Mouse (Mus musculus): ENCODE measurements around the gene Celsr1. TPM values are rescaled to one million over a fixed set of nuclear protein-coding genes. Genes with fewer than 3 reads are reported as not detected.

Celsr1 gene
- polyA plus RNA-seq, 1 experiment from 2014 or later = 1.8 TPM

DNA sequence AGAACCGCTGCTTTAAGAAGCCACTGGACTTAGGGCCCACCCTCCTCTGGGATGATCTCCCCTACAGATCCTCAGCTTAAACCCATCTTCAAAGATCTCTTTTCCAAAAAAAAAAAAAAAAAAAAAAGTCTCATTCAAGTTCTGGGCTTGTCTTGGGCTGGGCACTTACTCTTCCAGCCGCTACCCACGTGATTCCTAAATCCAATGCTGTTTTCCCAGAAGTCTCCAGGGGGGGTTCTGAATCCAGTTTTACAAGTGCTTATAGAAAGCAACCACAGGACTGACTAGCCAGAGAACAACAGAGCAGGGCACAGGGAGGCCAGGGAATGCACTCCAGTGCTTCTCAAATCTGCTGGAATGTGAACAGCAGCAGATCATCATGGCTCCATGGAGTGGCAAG, 29.5 kb downstream of the Celsr1 start:
- no peak overlapping the region for H3K4me2 ChIP-seq
- H3K36me3 ChIP-seq = no peaks in the 10 kb centered on the region
- H3K27me3 ChIP-seq = 0 out of 2 replicates have a peak, but pooled peaks cover 3% of the 10 kb centered on the region
- ATAC-seq (ENCODE audit: low FRiP score) = no peak
- H3K9me3 ChIP-seq = no peaks in the 10 kb centered on the region
- H3K27ac ChIP-seq = no peak overlapping the region
- WGBS = 82% methylated on average over 3 of the region's 3 CpGs
- peaks cover 60% of the 10 kb centered on the region for H3K4me1 ChIP-seq (replicated peaks)
- H3K4me3 ChIP-seq = no peak overlapping the region
- no peak overlapping the region for H3K9ac ChIP-seq

DNA sequence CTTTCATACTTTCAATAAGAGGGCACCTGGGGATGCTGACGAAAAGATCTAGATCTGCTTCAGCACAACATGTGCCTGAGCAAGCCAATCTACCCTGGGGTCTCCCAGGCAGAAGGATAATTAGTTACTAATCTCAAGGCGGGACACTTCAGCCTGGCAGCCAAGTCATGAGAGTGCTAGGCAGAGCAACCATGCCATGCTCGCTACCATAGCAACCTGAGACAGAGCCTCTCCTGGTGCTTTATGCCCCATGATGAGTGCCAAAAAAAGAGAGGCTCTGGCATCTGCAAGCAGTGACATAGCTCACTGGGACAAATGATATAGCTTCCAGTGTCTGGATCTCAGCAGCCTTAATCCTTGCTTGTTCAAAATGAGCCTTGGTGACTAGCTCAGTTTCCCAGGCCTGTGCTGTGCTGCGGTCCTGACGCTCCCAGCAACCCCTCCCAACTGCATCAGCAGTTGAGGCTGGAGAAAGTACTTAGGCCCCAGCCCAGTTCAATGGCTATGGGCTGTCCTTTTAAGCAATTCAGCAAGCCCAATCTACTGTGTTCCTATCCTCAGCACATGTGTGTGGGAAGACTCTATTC, 32.8 kb downstream of the Celsr1 start:
- peak; percentile 82 for ATAC-seq (ENCODE audit: low FRiP score)
- Histone ChIP-seq H3K9me3 (no peaks in the 10 kb centered on the region), H3K27ac (peak overlapping the region; percentile 81), H3K9ac (no peak overlapping the region), H3K4me2 (no peak overlapping the region), H3K27me3 (no peaks in the 10 kb centered on the region), H3K4me3 (no peak overlapping the region), H3K4me1 (replicated peaks) (peaks cover 47% of the 10 kb centered on the region), H3K36me3 (no peaks in the 10 kb centered on the region)
- 30% methylated on average over 5 of the region's 5 CpGs for WGBS

DNA sequence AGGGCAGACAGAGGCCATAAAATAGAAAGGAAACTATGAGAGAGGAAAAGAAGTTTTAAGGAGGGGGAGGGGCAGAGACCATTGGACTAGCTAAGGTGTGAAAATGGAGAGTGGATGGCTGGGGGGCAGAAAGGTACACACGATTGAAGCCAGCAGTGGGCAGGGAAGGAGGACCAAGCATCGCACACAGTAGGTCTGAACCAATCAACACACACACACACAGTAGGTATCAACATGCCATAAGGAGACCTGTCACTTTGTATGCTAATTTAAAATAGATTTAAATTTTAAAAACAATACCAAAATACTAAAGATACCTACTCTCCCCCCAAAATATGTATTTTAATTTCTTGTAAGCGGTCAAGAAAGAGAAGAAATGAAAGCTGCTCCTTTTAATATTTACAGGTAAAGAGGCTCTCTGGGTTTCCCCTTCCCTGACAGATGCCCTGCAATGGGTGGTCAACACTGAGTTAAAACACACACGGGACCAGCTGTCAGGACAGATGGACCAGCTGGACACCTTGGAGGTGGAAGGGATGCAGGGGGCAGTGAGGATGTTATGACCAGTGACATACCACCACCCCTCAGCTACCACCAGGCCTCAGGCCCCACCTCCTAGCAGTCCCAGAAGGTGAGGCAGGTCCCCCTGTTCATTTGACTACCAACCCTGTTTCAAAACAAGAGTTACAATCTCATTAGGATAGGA, 34.9 kb downstream of the Celsr1 start:
- Histone ChIP-seq H3K4me2 (no peak overlapping the region), H3K27ac (no peak overlapping the region), H3K4me3 (no peak overlapping the region), H3K9ac (no peak overlapping the region), H3K4me1 (replicated peaks) (peaks cover 53% of the 10 kb centered on the region), H3K36me3 (no peaks in the 10 kb centered on the region), H3K9me3 (no peaks in the 10 kb centered on the region), H3K27me3 (0 out of 2 replicates have a peak, but pooled peaks cover 4% of the 10 kb centered on the region)
- no peak for ATAC-seq (ENCODE audit: low FRiP score)
- 88% methylated on average over 4 of the region's 4 CpGs for WGBS

DNA sequence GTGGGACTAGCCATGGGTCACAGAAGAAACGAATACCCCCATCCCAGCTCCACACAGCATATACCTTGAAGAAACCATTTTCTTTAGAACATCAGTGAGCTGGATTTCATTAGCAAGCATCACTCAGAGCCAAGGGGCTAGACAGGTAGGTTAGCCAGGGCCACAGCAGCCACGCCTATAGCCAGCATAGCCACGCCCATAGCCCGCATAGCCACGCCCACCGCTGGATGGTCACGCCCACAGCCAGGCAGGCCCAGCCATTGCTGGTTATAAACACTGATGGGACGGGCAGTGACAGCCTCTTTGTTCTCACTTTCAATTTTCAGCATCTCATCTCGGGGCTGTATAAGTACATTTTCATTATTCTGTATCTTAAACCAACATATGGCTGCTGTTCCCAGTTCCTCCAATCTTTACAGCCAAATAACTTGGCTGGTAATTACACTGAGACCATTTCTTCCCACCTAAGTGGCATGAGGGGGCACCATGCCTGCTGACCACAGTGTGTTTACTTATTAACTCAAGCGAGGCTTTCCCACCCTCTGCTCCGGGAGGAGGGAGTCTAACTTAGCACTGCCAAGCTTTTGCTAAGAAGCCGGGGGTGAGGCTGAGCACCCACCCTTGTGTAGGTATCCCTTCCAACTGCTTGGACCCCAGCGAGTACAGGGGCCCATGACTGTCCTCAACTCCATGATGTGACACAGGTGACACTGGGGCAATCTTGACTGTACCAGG, 37.4 kb downstream of the Celsr1 start:
- Histone ChIP-seq H3K36me3 (no peaks in the 10 kb centered on the region), H3K27ac (no peak overlapping the region), H3K9me3 (no peaks in the 10 kb centered on the region), H3K27me3 (0 out of 2 replicates have a peak, but pooled peaks cover 4% of the 10 kb centered on the region), H3K9ac (no peak overlapping the region), H3K4me2 (no peak overlapping the region), H3K4me3 (no peak overlapping the region), H3K4me1 (replicated peaks) (peaks cover 64% of the 10 kb centered on the region)
- no peak for ATAC-seq (ENCODE audit: low FRiP score)
- 40% methylated on average over 13 of the region's 13 CpGs for WGBS

DNA sequence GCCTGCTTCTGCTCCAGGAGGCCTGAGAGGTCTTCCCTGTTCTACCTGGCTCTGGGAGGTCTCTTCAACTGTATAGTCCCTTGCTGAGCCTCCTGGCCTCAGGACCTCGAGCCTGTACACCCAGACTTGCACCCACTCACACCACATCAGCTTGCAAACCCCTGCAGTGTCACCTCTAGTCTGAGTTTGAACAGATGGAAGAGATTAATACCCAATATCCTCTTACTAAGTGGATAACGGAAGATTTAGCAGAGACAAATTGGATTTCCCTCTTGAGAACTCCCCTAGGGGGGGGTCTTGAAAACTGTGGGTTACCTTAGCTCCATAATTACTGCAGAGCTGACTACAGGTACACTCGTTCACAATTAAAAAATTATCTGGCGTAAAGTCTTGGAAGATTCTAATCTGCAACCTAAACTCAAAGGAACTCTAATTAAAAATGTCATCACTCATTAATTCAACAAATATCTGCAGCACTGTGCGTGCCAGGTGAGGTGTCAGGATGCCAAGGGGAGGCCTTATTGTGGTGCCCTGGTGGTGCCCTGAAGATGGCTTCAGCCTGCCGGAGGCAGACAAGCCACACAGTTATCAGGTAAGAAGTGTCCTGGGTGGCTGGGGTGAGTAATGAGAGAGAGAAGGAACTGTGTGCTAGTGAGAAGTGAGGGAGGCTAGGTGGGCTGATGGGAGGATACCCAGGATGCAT, 38.5 kb downstream of the Celsr1 start:
- Histone ChIP-seq H3K36me3 (no peaks in the 10 kb centered on the region), H3K4me2 (no peak overlapping the region), H3K9me3 (no peaks in the 10 kb centered on the region), H3K4me1 (replicated peaks) (peaks cover 58% of the 10 kb centered on the region), H3K4me3 (no peak overlapping the region), H3K27ac (peak overlapping the region; percentile 40; the same call in 1 of the 2 replicates), H3K9ac (no peak overlapping the region), H3K27me3 (0 out of 2 replicates have a peak, but pooled peaks cover 4% of the 10 kb centered on the region)
- ATAC-seq (ENCODE audit: low FRiP score) = no peak
- WGBS = 70% methylated on average over 6 of the region's 6 CpGs

DNA sequence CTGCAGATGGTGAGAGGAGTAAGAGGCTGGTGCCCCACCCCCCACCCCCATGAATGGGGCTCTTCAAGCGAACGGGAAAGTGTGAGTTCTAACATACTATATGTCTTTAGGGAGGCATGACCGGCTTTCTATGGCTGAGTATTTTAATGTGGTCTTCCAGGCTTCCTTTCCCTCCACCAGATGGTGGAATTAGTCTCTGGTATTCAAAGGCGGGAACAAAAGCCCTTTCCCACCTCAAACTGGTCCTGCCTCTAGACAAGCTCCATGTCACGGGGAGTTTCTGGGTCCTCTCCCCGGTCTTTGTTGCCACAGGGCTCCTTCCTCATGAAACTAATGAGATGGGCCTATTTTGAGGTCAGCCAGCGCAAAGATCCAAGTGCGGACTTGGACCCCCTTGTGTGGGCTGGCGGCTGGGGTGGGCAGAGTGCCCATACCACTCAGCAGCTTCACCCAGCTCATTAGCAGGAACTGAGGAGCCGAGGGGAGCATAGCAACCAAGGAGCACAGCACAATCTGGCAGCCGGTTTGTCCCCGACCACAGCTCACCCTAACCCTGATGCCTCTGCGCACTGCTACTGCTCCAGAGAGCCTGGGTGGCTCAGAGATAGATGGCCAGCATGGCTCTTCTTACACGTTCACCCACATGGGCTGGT, 39.5 kb downstream of the Celsr1 start:
- H3K9ac ChIP-seq = no peak overlapping the region
- peak overlapping the region; percentile 40 for H3K27ac ChIP-seq
- no peaks in the 10 kb centered on the region for H3K36me3 ChIP-seq
- peak; percentile 66 for ATAC-seq (ENCODE audit: low FRiP score)
- no peaks in the 10 kb centered on the region for H3K9me3 ChIP-seq
- WGBS = 14% methylated on average over 14 of the region's 14 CpGs
- peaks cover 54% of the 10 kb centered on the region for H3K4me1 ChIP-seq (replicated peaks)
- H3K27me3 ChIP-seq = 0 out of 2 replicates have a peak, but pooled peaks cover 4% of the 10 kb centered on the region
- H3K4me2 ChIP-seq = 0 out of 2 replicates have a peak overlapping the region, but pooled peaks have one; percentile 2
- H3K4me3 ChIP-seq = no peak overlapping the region

DNA sequence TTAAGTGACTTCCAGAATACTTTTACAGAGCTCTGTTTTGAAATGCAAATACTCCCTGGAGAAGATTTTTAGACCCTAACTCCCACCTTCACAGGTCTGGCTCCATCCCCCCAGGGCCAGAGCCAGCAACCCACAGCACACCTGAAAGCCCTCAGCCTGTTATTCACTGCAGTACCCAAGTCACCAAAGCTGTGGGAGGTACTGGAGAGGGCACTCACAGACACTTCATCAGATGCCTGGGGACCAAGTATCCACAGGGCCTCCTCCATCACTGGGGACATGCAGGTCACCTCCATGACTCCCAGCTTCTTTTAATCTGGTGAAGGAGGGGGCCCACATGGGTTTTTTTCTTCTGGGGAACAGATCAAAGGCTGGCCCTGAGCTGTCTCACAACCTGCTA, 40.2 kb downstream of the Celsr1 start:
- Histone ChIP-seq H3K4me3 (no peak overlapping the region), H3K9ac (no peak overlapping the region), H3K27me3 (0 out of 2 replicates have a peak, but pooled peaks cover 4% of the 10 kb centered on the region), H3K4me1 (replicated peaks) (peaks cover 51% of the 10 kb centered on the region), H3K9me3 (no peaks in the 10 kb centered on the region), H3K36me3 (no peaks in the 10 kb centered on the region), H3K4me2 (no peak overlapping the region), H3K27ac (peak overlapping the region; percentile 40)
- no peak for ATAC-seq (ENCODE audit: low FRiP score)

DNA sequence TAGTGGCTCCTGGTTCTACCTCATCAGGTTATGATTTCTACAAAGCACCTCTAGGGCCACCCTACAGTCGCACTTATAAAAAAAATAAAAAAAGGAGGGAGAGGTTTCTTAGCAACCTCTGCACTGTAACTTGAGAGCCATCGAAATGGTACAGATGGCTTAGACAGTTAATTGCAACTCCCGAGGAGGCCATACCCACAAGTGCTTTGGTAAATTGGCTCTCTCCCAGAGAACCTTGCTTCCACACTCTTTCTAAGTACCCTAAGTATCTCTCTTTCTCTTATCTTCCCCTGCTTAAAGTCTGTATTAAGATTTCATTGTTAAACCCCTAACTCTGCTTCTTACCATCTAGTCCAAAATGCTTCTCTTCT, 41.5 kb downstream of the Celsr1 start:
- no peak for ATAC-seq (ENCODE audit: low FRiP score)
- 0 out of 2 replicates have a peak, but pooled peaks cover 4% of the 10 kb centered on the region for H3K27me3 ChIP-seq
- WGBS = 27% methylated on average over 3 of the region's 3 CpGs
- no peak overlapping the region for H3K4me2 ChIP-seq
- H3K4me1 ChIP-seq (replicated peaks) = peaks cover 51% of the 10 kb centered on the region
- H3K9me3 ChIP-seq = no peaks in the 10 kb centered on the region
- H3K36me3 ChIP-seq = no peaks in the 10 kb centered on the region
- no peak overlapping the region for H3K9ac ChIP-seq
- peak overlapping the region; percentile 60; the same call in 1 of the 2 replicates for H3K27ac ChIP-seq
- H3K4me3 ChIP-seq = no peak overlapping the region

DNA sequence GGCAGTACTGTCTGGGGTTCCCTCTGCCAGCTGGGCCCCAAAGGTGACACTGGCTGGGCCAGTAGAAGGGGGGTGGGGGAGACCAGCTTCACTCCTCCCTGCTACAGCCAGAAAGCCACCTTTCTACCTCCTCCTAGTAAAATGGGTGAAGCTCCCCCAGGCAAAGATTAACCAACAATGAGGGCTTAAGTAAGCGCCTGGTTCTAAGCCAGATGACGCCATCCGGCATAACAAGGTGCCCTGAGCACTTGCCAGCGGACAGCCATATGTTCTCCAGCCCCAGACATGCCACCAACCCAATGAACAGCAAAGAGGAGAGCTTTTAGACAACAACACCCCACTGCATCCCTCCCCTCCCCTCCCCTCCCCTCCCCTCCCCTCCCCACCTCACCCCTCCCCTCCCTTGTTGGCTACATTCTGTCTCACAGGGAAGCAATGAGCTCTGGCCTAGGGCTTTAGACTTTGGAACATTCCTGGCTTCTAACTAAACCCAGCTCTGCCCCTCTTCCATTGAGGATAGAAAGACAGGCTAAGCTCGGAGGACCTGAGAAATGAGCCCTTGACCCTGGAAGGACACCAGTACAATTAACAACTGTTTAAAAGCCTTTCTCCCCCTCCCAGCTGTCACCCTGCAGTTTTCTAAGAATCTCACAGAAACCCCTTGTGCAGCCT, 42.0 kb downstream of the Celsr1 start:
- Histone ChIP-seq H3K9me3 (no peaks in the 10 kb centered on the region), H3K36me3 (no peaks in the 10 kb centered on the region), H3K4me3 (no peak overlapping the region), H3K4me1 (replicated peaks) (peaks cover 51% of the 10 kb centered on the region), H3K4me2 (no peak overlapping the region), H3K27ac (peak overlapping the region; percentile 64), H3K9ac (no peak overlapping the region), H3K27me3 (0 out of 2 replicates have a peak, but pooled peaks cover 4% of the 10 kb centered on the region)
- ATAC-seq (ENCODE audit: low FRiP score) = no peak
- 45% methylated on average over 5 of the region's 5 CpGs for WGBS

DNA sequence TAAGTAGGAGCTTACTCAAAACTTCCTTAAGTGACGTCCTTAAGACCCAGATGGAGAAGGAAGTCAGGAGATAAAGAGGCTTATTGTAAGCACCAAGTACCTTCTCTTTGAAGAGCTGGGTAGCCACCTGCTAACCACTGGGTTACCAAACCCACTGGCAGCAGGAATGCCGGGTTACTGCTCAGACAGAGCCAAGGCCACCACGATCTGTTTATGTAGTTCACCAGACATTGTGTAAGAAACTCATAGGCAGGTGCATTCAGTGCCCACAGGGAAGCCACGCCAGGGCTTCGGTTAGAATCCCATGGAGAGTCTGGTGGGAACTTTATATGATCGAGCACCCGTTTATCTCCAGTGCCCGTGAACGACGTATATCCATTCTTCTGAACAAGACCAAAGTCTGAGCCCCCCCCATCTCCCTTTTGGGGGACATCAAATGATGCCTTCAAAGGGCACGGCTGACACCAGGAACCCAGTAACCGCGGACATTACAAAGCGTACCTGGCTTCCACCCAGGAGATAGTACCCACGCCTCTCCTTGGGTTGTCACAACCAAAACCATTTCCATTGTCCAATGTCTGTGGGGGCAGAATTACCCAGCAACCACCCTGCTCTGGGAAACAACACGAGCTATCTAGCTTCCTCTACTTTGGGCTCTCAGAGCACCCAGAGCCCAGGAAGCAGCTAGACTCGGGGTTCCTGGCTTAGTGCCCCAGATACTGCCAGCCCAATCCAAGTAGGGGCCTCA, 42.7 kb downstream of the Celsr1 start:
- H3K4me3 ChIP-seq = no peak overlapping the region
- WGBS = 92% methylated on average over 17 of the region's 17 CpGs
- H3K36me3 ChIP-seq = no peaks in the 10 kb centered on the region
- no peak for ATAC-seq (ENCODE audit: low FRiP score)
- peak overlapping the region; percentile 64 for H3K27ac ChIP-seq
- no peak overlapping the region for H3K4me2 ChIP-seq
- H3K9me3 ChIP-seq = no peaks in the 10 kb centered on the region
- H3K9ac ChIP-seq = no peak overlapping the region
- 0 out of 2 replicates have a peak, but pooled peaks cover 4% of the 10 kb centered on the region for H3K27me3 ChIP-seq
- H3K4me1 ChIP-seq (replicated peaks) = peaks cover 50% of the 10 kb centered on the region

DNA sequence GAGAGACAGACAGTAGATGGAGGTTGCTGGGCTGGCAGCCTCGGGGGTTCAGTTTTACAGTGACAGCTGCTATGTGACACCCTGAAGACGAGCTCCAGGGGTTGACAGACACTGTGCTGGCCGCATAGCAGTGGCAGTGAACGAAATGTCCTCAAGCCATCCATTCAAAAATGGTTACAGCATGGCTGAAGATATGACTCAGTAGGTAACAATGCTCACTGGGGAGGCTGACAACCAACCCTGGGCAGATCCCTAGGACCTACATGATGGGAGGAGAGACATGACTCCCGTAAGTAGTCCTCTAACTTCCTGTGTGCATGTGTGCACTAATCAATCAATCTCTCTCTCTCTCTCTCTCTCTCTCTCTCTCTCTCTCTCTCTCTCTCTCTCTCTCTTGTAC, 45.7 kb downstream of the Celsr1 start:
- H3K27ac ChIP-seq = no peak overlapping the region
- no peak overlapping the region for H3K4me3 ChIP-seq
- WGBS = 82% methylated on average over 5 of the region's 5 CpGs
- H3K36me3 ChIP-seq = no peaks in the 10 kb centered on the region
- H3K9ac ChIP-seq = no peak overlapping the region
- no peaks in the 10 kb centered on the region for H3K9me3 ChIP-seq
- H3K27me3 ChIP-seq = no peaks in the 10 kb centered on the region
- peaks cover 36% of the 10 kb centered on the region for H3K4me1 ChIP-seq (replicated peaks)
- no peak overlapping the region for H3K4me2 ChIP-seq
- ATAC-seq (ENCODE audit: low FRiP score) = no peak

Measured in hindbrain, embryonic 13.5 days (tissue).